Mouse (Mus musculus): ENCODE results near the gene Ank3.

GRCm38 (mm10) chr10:69454480-69454879, 55.9 kb downstream of the Ank3 start:
- no peak for TF ChIP-seq CTCF (conservative IDR thresholded peaks at IDR 0.05; ENCODE audit: insufficient read depth, insufficient read length, low read depth, low read length)
- no peak for TF ChIP-seq POLR2A (IDR thresholded peaks at IDR 0.05; ENCODE audit: low read depth, low read length)
